Mouse (Mus musculus): ENCODE measurements around the gene Thbs4. TPM values are rescaled to one million over a fixed set of nuclear protein-coding genes. Genes with fewer than 3 reads are reported as not detected.

Gene Thbs4
- polyA plus RNA-seq, 1 experiment from 2014 or later, result 36.0 TPM

- ATAC-seq (ENCODE audit: insufficient number of reproducible peaks, insufficient read depth, low FRiP score, low read depth), result no peak
- Histone ChIP-seq H3K27me3 (ENCODE audit: control insufficient read depth, insufficient read depth, low read length) (no peaks in the 10 kb centered on the region), H3K4me1 (ENCODE audit: control insufficient read depth in 2 of 2, insufficient read depth in 2 of 2, low read length in 2 of 2) (0 out of 4 replicates have a peak, but pooled peaks cover 0 to 8% of the 10 kb centered on the region in 2 experiments)
Observed at GRCm38 (mm10) chr13:92780927-92781326, 13.7 kb downstream of the Thbs4 start.

GRCm38 (mm10) chr13:92780076-92780475 lies 14.5 kb downstream of the Thbs4 start:
- Histone ChIP-seq H3K27ac (replicated peaks in 1 of 2; ENCODE audit: control insufficient read depth in 1 of 2, insufficient read depth in 1 of 2, low read depth in 2 of 2, low read length in 2 of 2) (no peak overlapping the region), H3K9me3 (ENCODE audit: control insufficient read depth, low read length) (no peaks in the 10 kb centered on the region), H3K36me3 (ENCODE audit: control insufficient read depth, insufficient read depth, low read length) (no peaks in the 10 kb centered on the region; the same call in 1 of the 2 replicates), H3K4me1 (ENCODE audit: control insufficient read depth in 2 of 2, insufficient read depth in 2 of 2, low read length in 2 of 2) (0 out of 4 replicates have a peak, but pooled peaks cover 0 to 8% of the 10 kb centered on the region in 2 experiments), H3K4me2 (ENCODE audit: low read length) (no peak overlapping the region), H3K9ac (ENCODE audit: low read length) (no peak overlapping the region), H3K27me3 (ENCODE audit: control insufficient read depth, insufficient read depth, low read length) (no peaks in the 10 kb centered on the region), H3K4me3 (ENCODE audit: control insufficient read depth in 1 of 2, insufficient read depth in 1 of 2, low read depth in 1 of 2, low read length in 2 of 2) (no peak overlapping the region)
- 83% methylated on average over 4 of the region's 4 CpGs for WGBS
- no peak for ATAC-seq (ENCODE audit: insufficient number of reproducible peaks, insufficient read depth, low FRiP score, low read depth)

More at GRCm38 (mm10) chr13:92780927-92781326, 13.7 kb downstream of the Thbs4 start:
- Histone ChIP-seq H3K4me2 (ENCODE audit: low read length) (no peak overlapping the region), H3K9me3 (ENCODE audit: control insufficient read depth, low read length) (no peaks in the 10 kb centered on the region), H3K4me3 (ENCODE audit: control insufficient read depth in 1 of 2, insufficient read depth in 1 of 2, low read depth in 1 of 2, low read length in 2 of 2) (no peak overlapping the region), H3K36me3 (ENCODE audit: control insufficient read depth, insufficient read depth, low read length) (no peaks in the 10 kb centered on the region; the same call in 1 of the 2 replicates), H3K9ac (ENCODE audit: low read length) (no peak overlapping the region), H3K27ac (replicated peaks in 1 of 2; ENCODE audit: control insufficient read depth in 1 of 2, insufficient read depth in 1 of 2, low read depth in 2 of 2, low read length in 2 of 2) (no peak overlapping the region)
- 65% methylated on average over 8 of the region's 8 CpGs for WGBS

DNA sequence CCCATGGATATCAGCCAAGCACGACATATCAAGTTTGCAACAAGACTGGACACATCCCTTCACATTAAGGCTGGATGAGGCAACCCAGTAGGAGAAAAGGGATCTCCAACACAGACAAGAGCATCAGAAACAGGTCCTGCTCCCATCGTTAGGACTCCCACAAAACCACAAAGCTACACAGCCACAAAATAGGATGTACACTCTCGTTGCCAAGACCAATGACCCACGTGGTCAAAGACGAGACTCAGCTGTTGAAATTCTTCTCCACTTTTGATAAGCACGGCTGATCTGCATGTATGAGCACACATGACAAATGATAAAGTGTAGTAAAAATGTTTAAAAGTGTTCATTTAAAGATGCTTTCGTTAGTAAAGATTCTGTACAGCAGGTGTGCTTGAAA lies 16.0 kb downstream of the Thbs4 start:
- Histone ChIP-seq H3K4me3 (ENCODE audit: control insufficient read depth in 1 of 2, insufficient read depth in 1 of 2, low read depth in 1 of 2, low read length in 2 of 2) (no peak overlapping the region), H3K27ac (replicated peaks in 1 of 2; ENCODE audit: control insufficient read depth in 1 of 2, insufficient read depth in 1 of 2, low read depth in 2 of 2, low read length in 2 of 2) (no peak overlapping the region), H3K27me3 (ENCODE audit: control insufficient read depth, insufficient read depth, low read length) (no peaks in the 10 kb centered on the region), H3K36me3 (ENCODE audit: control insufficient read depth, insufficient read depth, low read length) (peaks cover 10% of the 10 kb centered on the region; the same call in 1 of the 2 replicates), H3K4me2 (ENCODE audit: low read length) (no peak overlapping the region), H3K9ac (ENCODE audit: low read length) (no peak overlapping the region), H3K9me3 (ENCODE audit: control insufficient read depth, low read length) (no peaks in the 10 kb centered on the region), H3K4me1 (ENCODE audit: control insufficient read depth in 2 of 2, insufficient read depth in 2 of 2, low read length in 2 of 2) (0 out of 4 replicates have a peak, but pooled peaks cover 0 to 8% of the 10 kb centered on the region in 2 experiments)
- no peak for ATAC-seq (ENCODE audit: insufficient number of reproducible peaks, insufficient read depth, low FRiP score, low read depth)
- WGBS, result 75% methylated on average over 7 of the region's 7 CpGs

DNA sequence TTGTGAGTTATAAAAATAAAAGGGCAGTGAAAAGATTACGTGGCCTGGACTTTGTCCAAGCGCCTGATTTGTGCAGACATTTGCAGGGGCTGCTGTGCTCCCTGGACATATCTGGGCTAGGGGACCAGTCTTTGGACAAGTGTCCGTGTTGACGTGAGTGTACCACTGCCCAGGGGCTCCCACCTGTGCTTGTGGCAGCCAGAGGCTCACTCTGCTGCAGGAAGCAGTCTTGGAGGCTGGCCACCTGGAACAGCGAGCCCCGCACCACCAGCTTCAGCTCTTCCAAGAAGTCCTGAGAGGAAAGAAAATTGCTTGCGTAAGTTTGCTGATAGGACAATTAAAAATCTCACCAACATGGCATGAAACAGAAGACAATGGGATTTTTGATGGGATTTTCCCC lies 18.7 kb downstream of the Thbs4 start:
- Histone ChIP-seq H3K27me3 (ENCODE audit: control insufficient read depth, insufficient read depth, low read length) (no peaks in the 10 kb centered on the region), H3K36me3 (ENCODE audit: control insufficient read depth, insufficient read depth, low read length) (peaks cover 10% of the 10 kb centered on the region; the same call in 1 of the 2 replicates), H3K9me3 (ENCODE audit: control insufficient read depth, low read length) (no peaks in the 10 kb centered on the region), H3K4me3 (ENCODE audit: control insufficient read depth in 1 of 2, insufficient read depth in 1 of 2, low read depth in 1 of 2, low read length in 2 of 2) (no peak overlapping the region), H3K27ac (replicated peaks in 1 of 2; ENCODE audit: control insufficient read depth in 1 of 2, insufficient read depth in 1 of 2, low read depth in 2 of 2, low read length in 2 of 2) (no peak overlapping the region), H3K4me1 (ENCODE audit: control insufficient read depth in 2 of 2, insufficient read depth in 2 of 2, low read length in 2 of 2) (no peaks in the 10 kb centered on the region), H3K4me2 (ENCODE audit: low read length) (no peak overlapping the region), H3K9ac (ENCODE audit: low read length) (no peak overlapping the region)
- 61% methylated on average over 7 of the region's 7 CpGs for WGBS
- no peak for ATAC-seq (ENCODE audit: insufficient number of reproducible peaks, insufficient read depth, low FRiP score, low read depth)

GRCm38 (mm10) chr13:92774887-92775286 lies 19.7 kb downstream of the Thbs4 start:
- no peak for ATAC-seq (ENCODE audit: insufficient number of reproducible peaks, insufficient read depth, low FRiP score, low read depth)
- H3K4me3 ChIP-seq (ENCODE audit: control insufficient read depth in 1 of 2, insufficient read depth in 1 of 2, low read depth in 1 of 2, low read length in 2 of 2), result no peak overlapping the region

GRCm38 (mm10) chr13:92772500-92772899 lies 22.1 kb downstream of the Thbs4 start:
- no peaks in the 10 kb centered on the region for H3K9me3 ChIP-seq (ENCODE audit: control insufficient read depth, low read length)
- no peak overlapping the region for H3K4me2 ChIP-seq (ENCODE audit: low read length)
- WGBS, result 87% methylated on average over 8 of the region's 8 CpGs
- no peak overlapping the region for H3K27ac ChIP-seq (replicated peaks in 1 of 2; ENCODE audit: control insufficient read depth in 1 of 2, insufficient read depth in 1 of 2, low read depth in 2 of 2, low read length in 2 of 2)
- peaks cover 18% of the 10 kb centered on the region for H3K36me3 ChIP-seq (ENCODE audit: control insufficient read depth, insufficient read depth, low read length)
- no peaks in the 10 kb centered on the region for H3K4me1 ChIP-seq (ENCODE audit: control insufficient read depth in 2 of 2, insufficient read depth in 2 of 2, low read length in 2 of 2)
- no peak for ATAC-seq (ENCODE audit: insufficient number of reproducible peaks, insufficient read depth, low FRiP score, low read depth)
- H3K4me3 ChIP-seq (ENCODE audit: control insufficient read depth in 1 of 2, insufficient read depth in 1 of 2, low read depth in 1 of 2, low read length in 2 of 2), result no peak overlapping the region
- H3K27me3 ChIP-seq (ENCODE audit: control insufficient read depth, insufficient read depth, low read length), result no peaks in the 10 kb centered on the region
- no peak overlapping the region for H3K9ac ChIP-seq (ENCODE audit: low read length)

More at GRCm38 (mm10) chr13:92774887-92775286, 19.7 kb downstream of the Thbs4 start:
- Histone ChIP-seq H3K9me3 (ENCODE audit: control insufficient read depth, low read length) (no peaks in the 10 kb centered on the region), H3K27me3 (ENCODE audit: control insufficient read depth, insufficient read depth, low read length) (no peaks in the 10 kb centered on the region), H3K9ac (ENCODE audit: low read length) (no peak overlapping the region), H3K4me1 (ENCODE audit: control insufficient read depth in 2 of 2, insufficient read depth in 2 of 2, low read length in 2 of 2) (no peaks in the 10 kb centered on the region), H3K4me2 (ENCODE audit: low read length) (no peak overlapping the region), H3K36me3 (ENCODE audit: control insufficient read depth, insufficient read depth, low read length) (peaks cover 10% of the 10 kb centered on the region; the same call in 1 of the 2 replicates), H3K27ac (replicated peaks in 1 of 2; ENCODE audit: control insufficient read depth in 1 of 2, insufficient read depth in 1 of 2, low read depth in 2 of 2, low read length in 2 of 2) (no peak overlapping the region)
- 92% methylated on average over 9 of the region's 9 CpGs for WGBS

GRCm38 (mm10) chr13:92771566-92771965 lies 23.1 kb downstream of the Thbs4 start:
- Histone ChIP-seq H3K9me3 (ENCODE audit: control insufficient read depth, low read length) (no peaks in the 10 kb centered on the region), H3K27me3 (ENCODE audit: control insufficient read depth, insufficient read depth, low read length) (no peaks in the 10 kb centered on the region), H3K4me2 (ENCODE audit: low read length) (no peak overlapping the region), H3K36me3 (ENCODE audit: control insufficient read depth, insufficient read depth, low read length) (peaks cover 18% of the 10 kb centered on the region), H3K27ac (replicated peaks in 1 of 2; ENCODE audit: control insufficient read depth in 1 of 2, insufficient read depth in 1 of 2, low read depth in 2 of 2, low read length in 2 of 2) (no peak overlapping the region), H3K4me3 (ENCODE audit: control insufficient read depth in 1 of 2, insufficient read depth in 1 of 2, low read depth in 1 of 2, low read length in 2 of 2) (no peak overlapping the region), H3K9ac (ENCODE audit: low read length) (no peak overlapping the region), H3K4me1 (ENCODE audit: control insufficient read depth in 2 of 2, insufficient read depth in 2 of 2, low read length in 2 of 2) (no peaks in the 10 kb centered on the region)
- 86% methylated on average over 5 of the region's 5 CpGs for WGBS
- ATAC-seq (ENCODE audit: insufficient number of reproducible peaks, insufficient read depth, low FRiP score, low read depth), result no peak
